Mouse (Mus musculus) spleen, postnatal 14 days (tissue): ENCODE results near the gene Thra.
A peak's percentile ranks its signal among the peaks of the same experiment; 100 is the strongest.

ENCODE experiments used
- DNase-seq, 2 experiments: peaks; one replicate each; pipeline ENCODE4 v3.0.0; 2021 to 2022; ENCODE audit warnings: low spot score in 2 of 2

Thra gene

DNA sequence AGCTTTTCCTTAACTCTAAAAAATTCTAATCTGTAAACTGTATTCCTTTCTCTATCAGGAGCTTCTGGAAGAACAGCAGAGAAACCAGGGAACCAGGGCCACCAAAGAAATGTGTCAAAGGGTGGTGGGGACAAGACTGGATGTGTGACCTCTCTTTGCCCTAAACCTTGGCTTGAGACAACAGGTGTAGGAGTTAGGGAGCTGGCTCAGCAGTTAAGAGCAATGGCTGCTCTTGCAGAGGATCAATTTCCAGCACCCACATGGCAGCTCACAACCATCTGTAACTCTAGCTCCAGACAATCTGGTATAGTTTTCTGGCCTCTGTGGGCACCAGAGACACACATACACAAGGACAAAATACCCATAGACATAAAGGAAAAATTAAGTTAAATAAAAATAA lies 37.5 kb downstream of the Thra start:
- no peak for DNase-seq

DNA sequence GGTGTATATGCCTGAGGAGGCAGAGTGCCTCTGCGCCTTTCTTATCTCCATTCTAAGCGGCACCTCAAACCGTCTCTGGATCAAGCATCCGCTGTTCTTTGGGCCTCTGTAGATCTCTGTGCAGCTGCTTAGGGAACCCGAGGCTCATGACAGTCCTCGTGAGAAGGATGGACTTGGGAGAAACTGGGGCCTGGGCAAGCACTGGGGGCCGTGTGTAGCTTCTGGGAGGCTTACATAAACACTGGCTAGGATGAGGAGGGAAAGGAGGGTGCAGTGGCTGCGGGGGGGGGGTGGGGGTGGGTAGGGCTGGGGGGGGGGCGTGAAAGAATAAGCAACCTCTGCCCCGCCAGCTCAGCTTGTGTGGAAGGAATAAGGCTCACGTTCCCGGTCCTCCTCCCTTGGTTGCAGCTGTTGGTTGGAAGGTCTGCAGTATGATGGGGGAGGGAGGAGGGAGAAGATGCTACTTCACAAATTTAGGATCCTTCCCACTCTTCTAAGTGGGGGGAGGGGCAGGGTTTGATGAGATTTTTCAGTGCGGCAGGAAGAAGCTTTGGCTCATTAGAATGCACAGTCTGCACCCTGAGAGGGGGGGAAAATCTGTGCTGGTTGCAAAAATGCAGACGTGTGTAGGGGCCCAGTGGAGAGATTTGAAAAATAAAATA lies 41.5 kb downstream of the Thra start:
- no peak for DNase-seq

DNA sequence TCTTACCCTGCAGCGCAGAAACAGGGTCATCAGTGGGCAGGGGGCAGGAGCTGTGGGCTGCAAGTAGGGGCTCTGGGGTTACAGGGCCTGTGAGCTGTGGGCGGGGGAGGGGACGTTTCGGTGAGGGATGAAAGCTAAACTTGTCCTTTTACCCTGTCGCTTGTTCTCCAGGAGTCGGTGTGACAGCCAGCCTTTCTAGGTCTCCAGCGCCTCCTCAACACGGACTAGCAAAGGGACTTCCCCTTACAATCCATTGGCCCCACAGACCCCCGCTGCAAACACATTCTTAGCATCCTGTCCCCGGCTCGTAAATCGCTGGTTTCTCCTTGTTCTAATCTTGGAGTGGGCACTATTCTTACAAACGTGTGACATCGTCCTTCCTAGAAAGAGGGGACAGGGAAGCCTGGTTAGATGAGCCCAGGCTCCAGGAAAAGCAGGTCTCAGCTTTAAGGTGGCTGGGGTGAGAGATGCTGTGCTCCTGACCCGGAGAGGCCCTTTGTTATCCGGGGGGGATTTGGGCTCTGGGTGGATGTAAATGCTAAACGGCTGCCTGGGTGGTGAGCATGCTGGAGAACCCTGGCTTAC lies 42.3 kb downstream of the Thra start:
- no peak for DNase-seq

- DNase-seq, result peak; percentile 44 to 62
Observed at GRCm38 (mm10) chr11:98783236-98783696, 42.8 kb downstream of the Thra start.

DNA sequence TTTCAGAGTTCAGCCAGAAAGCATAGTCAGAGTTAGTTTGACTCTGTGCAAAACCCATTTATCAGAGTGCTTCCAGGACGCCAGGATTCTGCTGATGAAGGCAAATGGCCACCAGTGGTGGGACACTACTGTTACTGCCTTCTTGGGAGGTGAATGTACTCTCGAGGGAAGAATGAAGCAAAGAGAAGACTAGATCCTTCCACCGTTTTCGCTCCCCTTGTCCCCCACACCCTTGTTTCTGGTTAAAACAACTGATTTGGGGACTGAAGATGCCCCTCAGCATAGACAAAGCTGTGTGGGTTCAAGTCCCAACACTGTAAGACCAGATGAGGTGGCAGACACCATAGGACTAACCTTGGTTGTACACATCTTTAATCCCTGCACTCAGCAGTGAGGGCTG lies 43.7 kb downstream of the Thra start:
- no peak for DNase-seq

DNA sequence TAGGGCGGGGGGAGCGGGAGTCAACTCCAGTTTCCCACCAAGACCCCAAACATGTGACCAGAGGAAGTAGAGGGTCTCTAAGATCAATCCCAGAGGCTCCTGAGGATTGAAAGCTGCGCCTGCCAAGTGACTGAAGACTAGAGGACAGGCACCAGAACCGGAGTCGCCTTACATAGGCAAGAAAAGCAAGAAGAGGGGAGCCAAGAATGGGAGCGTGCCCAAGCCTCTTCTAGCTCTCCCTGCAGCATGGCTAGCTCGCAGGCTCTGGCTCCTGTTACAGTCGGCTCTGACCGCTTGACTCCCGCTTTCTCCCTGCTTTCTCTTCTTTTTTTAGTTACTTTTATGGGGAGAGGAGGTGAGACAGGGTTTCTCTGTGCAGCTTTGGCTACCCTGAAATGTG lies 44.8 kb downstream of the Thra start:
- no peak for DNase-seq

- DNase-seq, result peak in 1 of 2 experiments; percentile 42
Observed at GRCm38 (mm10) chr11:98785772-98786281, 45.4 kb downstream of the Thra start.

DNA sequence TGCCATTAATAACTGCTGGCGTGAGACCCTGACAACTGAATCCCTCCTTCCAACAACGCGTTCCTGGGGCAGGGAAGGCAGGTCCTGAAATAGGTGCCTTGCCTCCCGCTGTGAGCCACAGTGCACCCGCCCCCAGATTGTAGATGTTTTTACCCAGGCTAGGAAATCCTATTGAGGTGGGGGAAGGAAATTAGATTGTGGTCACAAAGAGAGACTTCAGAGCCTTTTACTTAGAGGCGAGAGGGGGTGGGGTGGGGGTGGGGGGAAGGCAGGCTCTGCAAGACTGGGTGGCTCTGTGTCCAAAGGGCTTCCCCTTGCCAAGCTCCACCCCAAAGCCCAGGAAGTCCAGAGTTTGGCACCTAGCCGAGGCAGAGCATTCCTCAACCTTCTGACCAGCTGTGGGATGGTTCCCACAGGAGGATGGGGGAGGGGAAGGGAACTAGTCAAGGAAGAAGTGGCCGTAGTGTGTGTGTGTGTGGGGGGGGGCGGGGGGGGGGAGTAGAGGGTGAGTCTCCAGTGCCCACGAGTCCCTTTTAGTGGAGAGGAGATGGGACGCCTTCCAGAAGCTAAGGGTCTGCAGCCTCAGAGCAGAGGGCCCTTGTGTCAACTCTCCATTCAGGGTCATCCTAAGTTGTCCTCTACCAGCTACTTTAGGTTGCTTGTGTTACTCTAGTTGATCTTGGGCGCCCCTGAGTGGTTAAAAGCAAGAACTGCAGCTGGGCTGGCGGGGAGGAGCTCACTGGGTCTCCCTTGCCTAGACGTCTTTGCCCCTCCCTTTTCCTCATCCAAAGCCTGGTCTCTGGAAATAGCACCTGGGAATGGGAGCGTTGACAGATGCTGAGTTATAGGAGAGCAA lies 46.1 kb downstream of the Thra start:
- peak; percentile 84 to 89 for DNase-seq

DNA sequence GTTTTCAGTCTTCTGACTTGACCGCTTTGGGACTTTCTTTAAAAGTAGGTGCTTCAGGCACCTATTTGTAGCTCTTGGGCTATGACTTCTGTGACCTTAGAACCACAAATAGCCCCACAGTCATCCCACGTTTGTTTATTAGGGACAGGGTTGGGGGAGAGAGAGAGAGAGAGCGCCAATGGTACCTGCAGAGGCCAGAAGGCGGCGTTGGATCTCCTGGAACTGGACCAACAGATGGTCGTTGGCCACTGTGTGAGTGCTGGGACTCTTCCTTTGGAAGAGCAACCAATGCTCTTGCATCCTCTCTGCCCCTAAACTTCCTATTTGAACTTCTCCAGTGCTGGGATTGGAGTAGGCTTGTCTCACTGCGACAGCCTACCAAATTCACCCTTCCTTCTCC lies 46.8 kb downstream of the Thra start:
- DNase-seq, result no peak

DNA sequence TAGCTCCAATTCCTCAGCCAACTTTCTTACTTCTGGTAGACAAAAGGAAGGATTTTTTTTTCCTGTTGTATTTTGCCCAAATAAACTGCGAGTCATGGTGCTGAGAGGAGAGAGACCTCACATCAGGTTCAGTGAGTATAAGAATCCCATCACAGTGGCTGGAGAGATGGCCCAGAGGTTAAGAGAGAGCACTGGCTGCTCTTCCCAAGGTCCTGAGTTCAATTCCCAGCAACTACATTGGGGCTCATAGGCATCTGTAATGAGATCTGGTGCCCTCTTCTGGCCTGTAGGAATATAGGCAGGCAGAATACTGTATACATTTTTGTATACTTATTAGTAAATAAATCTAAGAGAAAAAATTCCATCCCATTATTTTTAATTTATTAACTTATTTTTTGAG lies 47.3 kb downstream of the Thra start:
- DNase-seq, result no peak

GRCm38 (mm10) chr11:98788139-98788538 lies 47.7 kb downstream of the Thra start:
- no peak for DNase-seq

DNA sequence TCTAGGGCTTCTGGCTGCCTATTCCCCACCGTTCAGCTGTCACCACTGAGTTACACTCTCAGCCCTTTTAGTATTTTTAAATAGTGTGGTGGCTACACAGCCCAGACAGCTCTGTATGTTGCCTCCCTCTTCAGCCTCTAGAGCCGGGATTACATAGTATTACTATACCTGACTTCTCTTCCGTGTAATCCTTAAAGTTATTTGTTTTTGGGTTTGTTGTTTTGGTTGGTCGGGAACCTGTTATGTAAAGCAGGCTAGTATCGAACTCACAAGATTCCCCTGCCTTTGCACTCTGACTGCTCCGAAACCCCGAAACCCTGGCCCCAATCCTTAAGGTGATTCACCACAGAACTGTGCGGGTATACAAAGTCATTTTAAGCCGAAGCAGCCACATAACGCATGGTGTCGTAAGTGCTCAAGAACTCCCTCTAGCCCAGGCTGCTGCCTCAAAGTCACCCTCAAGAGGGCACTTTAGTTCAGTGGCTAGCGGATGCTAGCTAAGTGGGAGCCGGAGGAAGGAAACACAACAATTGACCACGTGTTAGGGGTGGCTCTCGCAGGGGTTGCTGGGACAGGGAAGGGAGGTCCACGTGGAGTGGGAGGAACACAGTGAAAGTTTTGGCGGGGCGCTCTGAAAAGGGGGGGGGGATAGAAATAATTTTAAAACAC lies 48.2 kb downstream of the Thra start:
- peak; percentile 73 to 78 for DNase-seq

DNA sequence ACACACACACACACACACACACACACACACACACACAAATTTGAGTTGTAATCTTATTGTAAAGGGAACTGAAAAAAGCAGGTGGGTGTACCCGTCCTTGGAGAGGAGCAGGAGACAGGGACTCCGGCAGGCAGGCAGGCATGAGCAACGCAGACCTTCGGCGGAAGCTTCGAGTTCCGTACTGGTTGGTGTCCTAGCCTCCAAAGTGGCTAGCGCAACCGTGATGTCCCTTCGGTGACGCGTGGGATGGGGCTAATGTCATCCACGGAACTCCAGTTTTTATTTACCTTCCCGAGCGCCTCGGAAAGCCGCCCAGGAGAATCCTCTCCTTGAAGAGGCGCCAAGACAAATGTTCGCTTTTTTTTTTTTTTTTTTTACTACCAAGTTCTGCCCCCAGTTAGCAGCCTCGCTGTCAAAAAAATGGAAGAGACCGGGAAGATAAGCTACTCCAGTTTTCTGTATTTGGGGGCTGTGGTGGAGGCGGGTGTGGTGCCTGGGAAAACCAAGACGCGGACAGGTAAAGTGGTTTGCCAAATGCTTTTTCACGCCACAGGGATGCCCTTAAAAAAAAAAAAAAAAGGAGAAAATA lies 48.9 kb downstream of the Thra start:
- no peak for DNase-seq

DNA sequence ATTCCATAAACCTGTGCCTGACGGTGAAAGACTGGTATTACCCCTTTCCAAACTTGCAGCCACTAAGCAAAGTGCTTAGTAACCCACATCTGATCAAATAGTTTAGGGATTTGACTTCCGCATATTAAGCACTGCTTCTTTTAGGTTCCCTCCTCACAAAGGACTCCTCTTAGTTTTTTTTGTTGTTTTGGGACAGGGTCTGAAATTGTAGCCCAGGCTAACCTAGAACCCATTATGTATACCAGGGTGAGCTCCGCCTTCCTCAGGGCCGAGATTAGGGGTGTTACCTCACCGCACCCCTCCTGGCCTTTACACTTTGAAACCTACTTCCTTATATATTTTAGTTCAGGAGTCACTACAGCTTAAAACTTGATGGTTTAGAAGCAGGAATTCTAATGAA lies 49.4 kb downstream of the Thra start:
- no peak for DNase-seq

- no peak for DNase-seq
Observed at GRCm38 (mm10) chr11:98790631-98791205, 50.3 kb downstream of the Thra start.

DNA sequence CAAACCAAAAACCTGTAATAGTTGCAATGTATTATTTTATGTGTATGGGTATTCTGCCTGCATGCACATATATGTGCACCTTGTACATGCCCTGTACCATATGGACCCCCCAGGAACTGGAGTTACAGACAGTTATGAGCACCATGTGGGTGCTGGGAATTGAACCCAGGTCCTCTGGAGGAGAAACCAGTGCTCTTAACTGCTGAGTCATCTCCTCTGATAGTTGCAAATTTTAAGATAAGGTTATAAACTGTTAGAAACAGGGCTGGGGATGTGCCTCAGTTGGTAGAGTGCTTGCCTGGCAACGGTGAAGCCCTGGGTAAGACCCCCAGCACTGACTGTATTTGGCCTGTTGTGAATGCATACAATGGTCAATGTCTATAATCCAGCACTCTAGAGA lies 51.0 kb downstream of the Thra start:
- DNase-seq, result no peak

GRCm38 (mm10) chr11:98792081-98792480 lies 51.6 kb downstream of the Thra start:
- DNase-seq, result no peak

- peak in 1 of 2 experiments; percentile 58 for DNase-seq
Observed at GRCm38 (mm10) chr11:98794469-98795014, 54.1 kb downstream of the Thra start.

DNA sequence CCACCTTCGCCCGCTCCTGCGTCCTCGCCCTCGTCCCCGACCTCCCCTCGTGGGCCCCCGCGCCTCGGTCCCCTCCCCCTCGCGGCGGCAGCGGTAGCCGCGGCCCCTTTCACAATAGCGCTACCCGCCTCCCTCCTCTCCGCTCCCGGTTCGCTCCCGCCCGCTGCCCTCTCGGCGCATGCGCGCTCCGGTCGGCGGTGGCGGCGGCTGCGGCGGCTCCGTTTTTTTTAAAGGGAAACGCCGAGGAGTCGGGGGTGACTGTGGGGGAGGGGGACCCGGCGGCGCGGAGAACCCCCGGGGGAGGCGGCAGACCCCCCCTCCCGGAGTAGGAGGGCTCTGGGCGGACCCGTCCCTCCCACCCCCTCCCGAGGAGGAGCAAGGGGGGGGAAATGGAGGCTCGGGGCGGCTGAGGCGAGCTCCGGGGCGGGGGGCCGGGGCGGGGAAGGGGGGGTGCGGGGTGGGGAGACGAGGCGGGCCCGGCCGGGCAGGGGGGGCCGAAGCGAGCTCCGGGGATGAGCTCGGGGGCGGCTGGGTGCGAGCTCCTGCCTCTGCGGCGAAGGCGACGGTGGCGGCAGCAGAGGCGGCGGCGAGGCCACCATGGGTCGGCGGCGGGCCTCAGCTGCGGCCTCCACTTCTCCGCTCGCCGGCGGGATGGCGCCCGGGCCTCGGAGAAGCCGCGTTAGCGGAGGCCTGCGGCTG lies 54.7 kb downstream of the Thra start, which contains the start of gene Msl1:
TSS of gene Msl1 (plus strand) at position 502 of the 699 bp plus-strand sequence.
- DNase-seq, result peak; percentile 79 to 83
